Mouse (Mus musculus): ENCODE results near the gene Mgat4c. TPM values are rescaled to one million over a fixed set of nuclear protein-coding genes. Genes with fewer than 3 reads are reported as not detected.

The Mgat4c gene
- polyA plus RNA-seq (2012; rRNA removed): 5.4 and 7.2 TPM in 2 replicates

- peak; percentile 49 to 79 for DNase-seq (ENCODE audit: extremely low spot score in 1 of 2, low spot score in 1 of 2)
Measured at GRCm38 (mm10) chr10:101681437-101681912, at the start of gene Mgat4c. Gene Mgat4c, plus strand, starts transcription at chr10:101681487.

GRCm38 (mm10) chr10:101635266-101635665, 46.0 kb upstream of the Mgat4c start:
- no peak for DNase-seq (ENCODE audit: extremely low spot score in 1 of 2, low spot score in 1 of 2)

GRCm38 (mm10) chr10:101641048-101641447, 40.2 kb upstream of the Mgat4c start:
- DNase-seq (ENCODE audit: extremely low spot score in 1 of 2, low spot score in 1 of 2): peak in 1 of 2 experiments; percentile 25

GRCm38 (mm10) chr10:101681914-101682313, 627 bp downstream of the Mgat4c start:
- DNase-seq (ENCODE audit: extremely low spot score in 1 of 2, low spot score in 1 of 2): no peak

GRCm38 (mm10) chr10:101761828-101762227, 80.5 kb downstream of the Mgat4c start:
- DNase-seq (ENCODE audit: extremely low spot score in 1 of 2, low spot score in 1 of 2): no peak

GRCm38 (mm10) chr10:101770688-101771087, 89.4 kb downstream of the Mgat4c start:
- no peak for DNase-seq (ENCODE audit: extremely low spot score in 1 of 2, low spot score in 1 of 2)

GRCm38 (mm10) chr10:101771157-101771556, 89.9 kb downstream of the Mgat4c start:
- DNase-seq (ENCODE audit: extremely low spot score in 1 of 2, low spot score in 1 of 2): no peak

- DNase-seq (ENCODE audit: extremely low spot score in 1 of 2, low spot score in 1 of 2): no peak
Measured at GRCm38 (mm10) chr10:101783161-101783744, 102.0 kb downstream of the Mgat4c start.

GRCm38 (mm10) chr10:101795507-101795906, 114.2 kb downstream of the Mgat4c start:
- no peak for DNase-seq (ENCODE audit: extremely low spot score in 1 of 2, low spot score in 1 of 2)

GRCm38 (mm10) chr10:101798831-101799474, 117.7 kb downstream of the Mgat4c start:
- DNase-seq (ENCODE audit: extremely low spot score in 1 of 2, low spot score in 1 of 2): no peak

- no peak for DNase-seq (ENCODE audit: extremely low spot score in 1 of 2, low spot score in 1 of 2)
Measured at GRCm38 (mm10) chr10:101808768-101809167, 127.5 kb downstream of the Mgat4c start.

GRCm38 (mm10) chr10:101816902-101817301, 135.6 kb downstream of the Mgat4c start:
- DNase-seq (ENCODE audit: extremely low spot score in 1 of 2, low spot score in 1 of 2): peak in 1 of 2 experiments; percentile 21

- DNase-seq (ENCODE audit: extremely low spot score in 1 of 2, low spot score in 1 of 2): no peak
Measured at GRCm38 (mm10) chr10:101827944-101828343, 146.7 kb downstream of the Mgat4c start.

GRCm38 (mm10) chr10:101856115-101856514, 174.8 kb downstream of the Mgat4c start:
- no peak for DNase-seq (ENCODE audit: extremely low spot score in 1 of 2, low spot score in 1 of 2)

- no peak for DNase-seq (ENCODE audit: extremely low spot score in 1 of 2, low spot score in 1 of 2)
Measured at GRCm38 (mm10) chr10:101889866-101890265, 208.6 kb downstream of the Mgat4c start.

- DNase-seq (ENCODE audit: extremely low spot score in 1 of 2, low spot score in 1 of 2): no peak
Measured at GRCm38 (mm10) chr10:101917328-101917814, 236.1 kb downstream of the Mgat4c start.

GRCm38 (mm10) chr10:101997612-101998011, 316.3 kb downstream of the Mgat4c start:
- no peak for DNase-seq (ENCODE audit: extremely low spot score in 1 of 2, low spot score in 1 of 2)

- DNase-seq (ENCODE audit: extremely low spot score in 1 of 2, low spot score in 1 of 2): no peak
Measured at GRCm38 (mm10) chr10:102042513-102042912, 361.2 kb downstream of the Mgat4c start.

GRCm38 (mm10) chr10:102056218-102056617, 374.9 kb downstream of the Mgat4c start:
- DNase-seq (ENCODE audit: extremely low spot score in 1 of 2, low spot score in 1 of 2): no peak

- no peak for DNase-seq (ENCODE audit: extremely low spot score in 1 of 2, low spot score in 1 of 2)
Measured at GRCm38 (mm10) chr10:102056975-102057565, 375.8 kb downstream of the Mgat4c start.

GRCm38 (mm10) chr10:102074541-102075398, 393.5 kb downstream of the Mgat4c start:
- no peak for DNase-seq (ENCODE audit: extremely low spot score in 1 of 2, low spot score in 1 of 2)

All from frontal cortex, adult 2 months (tissue).